ENCODE assay signal across 8 mouse cellular contexts in genomic region chr13:48237516-48237915, GRCm38 (mm10). TPM values are rescaled to one million over a fixed set of nuclear protein-coding genes. Genes with fewer than 3 reads are reported as not detected.
DNase-seq lines count a peak whose midpoint lies in the region; TF ChIP-seq lines count a peak whose summit lies in the region.

No protein-coding gene starts in this region.

- H3K4me3 ChIP-seq in left cerebral cortex, adult 2 months: no peak overlapping the region

- no peak for DNase-seq in left cerebral cortex, adult 2 months (ENCODE audit: extremely low spot score in 1 of 2, low spot score in 2 of 2)
- DNase-seq in left cerebral cortex, adult 9 months (ENCODE audit: low spot score in 2 of 2): no peak
- peak; percentile 52 for DNase-seq in adrenal gland, postnatal 14 days
- DNase-seq in gastrocnemius, postnatal 36 days: peak; percentile 8 to 12
- DNase-seq in lung, postnatal 25 days (ENCODE audit: low spot score): peak; percentile 26
- no peak for DNase-seq in right cerebral cortex, postnatal 25 days
- DNase-seq in left cerebral cortex, adult 18-20 months (ENCODE audit: low spot score in 2 of 2): no peak
- no peak for DNase-seq in thymus, postnatal 0 days (ENCODE audit: low spot score)

- intact Hi-C loops in left cerebral cortex, adult 2 months (cut with DNase I): loop anchor here (2.0 kb wide), 1 partner anchor 21 kb away; no protein-coding TSS in a partner anchor
- intact Hi-C loops in gastrocnemius, postnatal 36 days (cut with DNase I): loop anchor here (5.0 kb wide), 1 partner anchor 35 kb away; no protein-coding TSS in a partner anchor

- no peak overlapping the region for H3K27ac ChIP-seq in left cerebral cortex, adult 2 months

- TF ChIP-seq CTCF in left cerebral cortex, adult 2 months (IDR thresholded peaks at IDR 0.05): peak; percentile 44

RNA-seq across cellular contexts. Expression of gene Id4, which starts 23.5 kb away (rescaled TPM):
- 10 to 100 TPM; 39.1 to 47.2 TPM for total RNA-seq in left cerebral cortex, adult 2 months (2021)
- total RNA-seq in adrenal gland, postnatal 14 days (2021): 3.4 and 4.4 TPM in 2 replicates
- under 1 TPM; 0.81 to 0.97 TPM for total RNA-seq in gastrocnemius, postnatal 36 days (2021)
- total RNA-seq in left cerebral cortex, adult 18-20 months (2021): 10 to 100 TPM; 40.8 to 52.0 TPM
- 2.4 and 3.6 TPM in 2 replicates for polyA plus RNA-seq in thymus, postnatal 0 days (2015; fragmentation: Nextera tagmentation; extraction: Ambion mirVana)

Comparison
In these comparisons a context has a peak if more than half of its experiments do, and no peak if none do; other contexts are left out.
1. DNase-seq: peak in adrenal gland, postnatal 14 days (single experiment), gastrocnemius, postnatal 36 days (2 of 2) and lung, postnatal 25 days (single experiment); none in left cerebral cortex, adult 2 months (0 of 2), left cerebral cortex, adult 9 months (0 of 2), right cerebral cortex, postnatal 25 days (single experiment), left cerebral cortex, adult 18-20 months (0 of 2) and thymus, postnatal 0 days (single experiment).